In genomic region chr4:86159362-86159761, GRCm38 (mm10) we compare ENCODE assay signal across 16 mouse cellular contexts.
"Had no signal": no experiment of that assay in that cellular context is flagged by ENCODE, and none has a peak within 500 bp of the region (broad histone marks: within the 10 kb centered on the region; RNA-seq: fewer than 3 reads in every experiment).

No protein-coding gene starts in this region.

- H3K9me3 ChIP-seq: neural tube, embryonic 13.5 days; neural tube, embryonic 15.5 days; stomach, embryonic 15.5 days had no signal

- H3K36me3 ChIP-seq: neural tube, embryonic 13.5 days; neural tube, embryonic 15.5 days; stomach, embryonic 15.5 days had no signal

- H3K4me2 ChIP-seq: neural tube, embryonic 13.5 days; neural tube, embryonic 15.5 days; stomach, embryonic 15.5 days had no signal

- H3K9ac ChIP-seq: neural tube, embryonic 13.5 days; neural tube, embryonic 15.5 days; stomach, embryonic 15.5 days had no signal

- H3K4me1 ChIP-seq: neural tube, embryonic 13.5 days; neural tube, embryonic 15.5 days; stomach, embryonic 15.5 days had no signal

- DNase-seq: retina, postnatal 1 day; right cerebral cortex, adult 18-20 months; right cerebral cortex, postnatal 14 days; right cerebral cortex, postnatal 25 days; right cerebral cortex, postnatal 4 days; spleen, adult 18-20 months; thymus, adult 18-20 months; thymus, adult 2 months; thymus, postnatal 14 days; thymus, postnatal 25 days; thymus, postnatal 36 days; thymus, postnatal 4 days had no signal

- H3K27me3 ChIP-seq: neural tube, embryonic 13.5 days; neural tube, embryonic 15.5 days; stomach, embryonic 15.5 days had no signal

- H3K27ac ChIP-seq: neural tube, embryonic 13.5 days; neural tube, embryonic 15.5 days; stomach, embryonic 15.5 days; stomach, postnatal 0 days had no signal

- H3K4me3 ChIP-seq: neural tube, embryonic 13.5 days; neural tube, embryonic 15.5 days; stomach, embryonic 15.5 days had no signal
